Mouse (Mus musculus) kidney, postnatal 0 days (tissue): ENCODE measurements around the gene 4930432K21Rik. TPM values are rescaled to one million over a fixed set of nuclear protein-coding genes. Genes with fewer than 3 reads are reported as not detected.
A peak's percentile ranks its signal among the peaks of the same experiment; 100 is the strongest.

Source experiments
- ATAC-seq: fragments of 200-750 bp; cut with Nextera tagmentation; replicated peaks from 2 replicates; pipeline ENCODE4 v1.8.0; 2017; ENCODE audit warnings: low read depth, moderate number of reproducible peaks, moderate TSS enrichment, moderate library complexity; ENCODE audit not compliant: low FRiP score
- DNase-seq: peaks from one replicate; pipeline ENCODE4 v3.0.0-alpha.2; 2016; ENCODE audit warnings: low spot score
- H3K27ac ChIP-seq: fragments of 300-500 bp; sonication (generic); 2 replicates; pipeline ENCODE4 v1.5.1; 2014; ENCODE audit warnings: mild to moderate bottlenecking
- H3K27me3 ChIP-seq: fragments of 300-500 bp; sonication (generic); 2 replicates; pipeline ENCODE4 v1.6.1; 2014; ENCODE audit warnings: low read length, mixed read lengths; ENCODE audit not compliant: insufficient read depth
- H3K36me3 ChIP-seq: fragments of 300-500 bp; sonication (generic); 2 replicates; pipeline ENCODE4 v1.6.1; 2014; ENCODE audit warnings: low read length, mixed read lengths; ENCODE audit not compliant: insufficient read depth
- H3K4me1 ChIP-seq: fragments of 300-500 bp; sonication (generic); replicated peaks from 2 replicates; pipeline ENCODE4 v1.6.1; 2014; ENCODE audit warnings: antibody characterized with exemption, low read length, mixed read lengths; ENCODE audit not compliant: insufficient read depth
- H3K4me2 ChIP-seq: fragments of 300-500 bp; sonication (generic); 2 replicates; pipeline ENCODE4 v1.6.1; 2014; ENCODE audit warnings: mild to moderate bottlenecking, low read length, moderate library complexity, mixed read lengths
- H3K4me3 ChIP-seq: fragments of 300-500 bp; sonication (generic); replicated peaks from 2 replicates; pipeline ENCODE4 v1.5.1; 2014; ENCODE audit warnings: low read depth, low read length
- H3K9ac ChIP-seq: fragments of 300-500 bp; sonication (generic); 2 replicates; pipeline ENCODE4 v1.6.1; 2014; ENCODE audit warnings: low read depth, low read length
- H3K9me3 ChIP-seq: fragments of 300-500 bp; sonication (generic); replicated peaks from 2 replicates; pipeline ENCODE4 v1.6.1; 2016; ENCODE audit warnings: low read length, inconsistent platforms, mixed read lengths
- CTCF ChIP-seq: IDR thresholded peaks from 2 replicates; pipeline ENCODE4 v1.5.1; 2016; ENCODE audit warnings: antibody characterized with exemption, low read depth, mild to moderate bottlenecking, moderate library complexity
- WGBS: fragments of 180-500 bp; shearing (Covaris S2); extraction: QIAGEN DNeasy Blood & Tissue Kit; methylation state at CpG from one replicate; pipeline ENCODE4 v1.1.7; 2014; 5-methylcytosine and 5-hydroxymethylcytosine counted together
- polyA plus RNA-seq: library from polyadenylated mRNA; unstranded; fragments of >200 nt; fragmentation: Nextera tagmentation; extraction: Ambion mirVana; gene quantifications from 2 replicates; pipeline ENCODE4 v1.2.1, GENCODE M21; 2015

4930432K21Rik gene
- polyA plus RNA-seq = 1.3 and 1.6 TPM in 2 replicates

DNA sequence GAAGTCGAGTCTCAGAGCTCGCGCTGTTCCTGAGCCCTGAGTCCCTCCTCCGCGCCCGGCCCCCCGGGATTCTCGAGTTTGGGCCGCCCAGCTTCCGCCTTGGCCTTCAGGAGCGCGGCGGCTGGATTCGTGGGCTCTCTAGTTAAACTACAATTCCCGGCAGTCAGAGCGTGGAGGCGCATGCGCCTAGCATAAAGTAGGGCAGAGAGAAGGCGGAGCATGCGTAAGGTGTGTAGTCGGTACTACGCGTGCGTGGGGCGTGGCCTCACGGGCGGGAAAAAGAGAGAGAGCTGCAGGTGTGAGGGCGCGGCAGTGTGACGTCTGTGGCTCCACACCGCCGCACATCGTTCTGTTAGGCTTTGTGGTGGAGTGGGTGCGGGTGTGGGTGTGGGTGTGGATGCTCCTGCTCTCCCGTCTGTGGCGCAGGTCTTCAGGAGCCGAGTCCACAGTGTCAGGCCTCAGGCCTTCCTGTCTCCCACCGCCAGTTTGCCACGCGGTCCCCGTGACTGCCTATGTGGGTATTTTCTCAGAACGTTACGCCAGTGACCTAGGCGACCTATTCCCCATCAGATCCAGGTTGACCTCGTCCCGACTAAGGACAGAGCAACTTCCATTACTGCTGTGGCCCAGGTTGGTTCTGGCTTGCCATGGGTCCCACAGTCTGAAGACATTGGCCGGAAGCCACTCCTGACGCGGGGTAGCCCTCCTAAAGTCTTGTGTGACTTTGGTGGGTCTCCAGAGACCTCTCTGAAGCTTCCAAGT, at the start of gene 4930432K21Rik, which contains the start of gene Cc2d1a:
4930432K21Rik (plus strand) TSS at position 257 of the 762 bp plus-strand sequence.
Cc2d1a (minus strand) TSS at position 168 of the 762 bp plus-strand sequence.
- TF ChIP-seq CTCF = 0 out of 2 replicates have a peak, but pooled peaks have one; percentile 7
- 19% methylated on average over 48 of the region's 49 CpGs for WGBS
- DNase-seq (peak; percentile 98), ATAC-seq (peak; percentile 89)
- Histone ChIP-seq H3K27me3 (no peaks in the 10 kb centered on the region), H3K36me3 (peaks cover 11% of the 10 kb centered on the region; the same call in 1 of the 2 replicates), H3K27ac (peak within 1 kb of the TSS; percentile 60; the same call in 1 of the 2 replicates), H3K4me2 (peak within 1 kb of the TSS; percentile 93), H3K9ac (peak within 1 kb of the TSS; percentile 77), H3K4me1 (peaks cover 10% of the 10 kb centered on the region; the same call in 1 of the 2 replicates), H3K9me3 (no peaks in the 10 kb centered on the region), H3K4me3 (peak within 1 kb of the TSS; percentile 62)

DNA sequence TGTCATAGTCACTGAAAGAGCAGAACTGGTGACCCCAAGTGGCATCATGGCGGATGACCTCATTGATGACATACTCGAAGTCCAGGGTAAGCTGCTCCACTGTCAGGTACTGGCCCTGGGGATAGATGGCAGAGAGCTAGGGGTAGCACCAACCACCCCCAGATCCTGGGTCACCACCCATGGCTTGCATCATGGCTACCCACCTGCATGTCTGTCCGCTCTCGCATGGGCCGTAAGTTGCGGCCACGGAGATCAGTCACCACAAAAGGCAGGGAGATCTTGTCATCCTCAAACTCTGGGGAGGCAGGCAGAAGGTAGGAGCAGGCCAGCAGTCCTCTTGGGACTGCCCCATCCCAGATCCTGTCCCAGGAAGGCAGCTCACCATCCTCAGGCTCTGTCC, 49.4 kb upstream of the 4930432K21Rik start:
- no peaks in the 10 kb centered on the region for H3K27me3 ChIP-seq
- no peaks in the 10 kb centered on the region for H3K9me3 ChIP-seq
- H3K36me3 ChIP-seq = peaks cover 47% of the 10 kb centered on the region
- no peak overlapping the region for H3K4me3 ChIP-seq
- 93% methylated on average over 7 of the region's 7 CpGs for WGBS
- no peak overlapping the region for H3K4me2 ChIP-seq
- no peak for TF ChIP-seq CTCF
- no peak overlapping the region for H3K9ac ChIP-seq
- no peak overlapping the region for H3K27ac ChIP-seq
- ATAC-seq (no peak), DNase-seq (no peak)
- H3K4me1 ChIP-seq = peaks cover 7% of the 10 kb centered on the region

DNA sequence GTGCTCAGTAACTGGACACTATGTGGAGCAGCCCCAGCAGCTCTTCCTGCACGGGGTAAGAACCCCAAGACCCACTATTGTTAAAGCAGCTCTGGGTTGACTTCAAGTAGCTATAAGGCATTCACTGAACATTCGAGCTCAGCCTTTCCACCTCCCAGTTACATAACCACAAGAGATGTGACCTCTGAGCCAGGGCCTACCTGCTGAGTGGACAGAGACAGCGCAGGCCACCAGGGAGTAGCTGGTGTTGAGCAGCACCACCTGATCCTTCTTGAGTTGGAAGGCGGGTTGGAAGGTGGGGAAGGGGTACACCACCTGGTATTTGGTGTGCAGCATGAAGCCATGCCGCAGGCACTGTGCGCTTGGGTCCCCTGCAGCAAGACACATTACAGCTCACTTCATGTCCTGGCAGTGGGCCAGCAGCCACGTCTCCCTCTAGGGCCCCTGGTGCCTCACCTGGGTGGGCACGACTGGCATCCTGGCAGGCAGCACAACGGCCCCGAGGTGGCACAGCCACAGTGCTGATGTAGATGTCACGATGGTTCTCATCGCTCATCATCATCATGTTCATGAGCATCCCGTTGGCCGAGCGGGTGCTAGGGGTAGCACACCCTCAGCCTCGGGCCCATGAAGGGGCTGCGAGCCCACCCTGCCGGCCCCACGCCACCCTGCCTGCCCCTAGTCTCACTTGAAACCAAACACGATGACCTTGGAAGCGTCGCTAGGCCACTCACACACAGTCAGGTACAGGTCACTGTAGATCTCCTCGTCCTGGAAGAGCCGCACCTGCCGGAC, 46.2 kb upstream of the 4930432K21Rik start:
- Histone ChIP-seq H3K4me3 (no peak overlapping the region), H3K36me3 (peaks cover 23% of the 10 kb centered on the region), H3K27me3 (no peaks in the 10 kb centered on the region), H3K4me2 (no peak overlapping the region), H3K27ac (no peak overlapping the region), H3K4me1 (peaks cover 14% of the 10 kb centered on the region), H3K9ac (no peak overlapping the region), H3K9me3 (no peaks in the 10 kb centered on the region)
- DNase-seq (no peak), ATAC-seq (no peak)
- TF ChIP-seq CTCF = no peak
- WGBS = 89% methylated on average over 25 of the region's 25 CpGs

DNA sequence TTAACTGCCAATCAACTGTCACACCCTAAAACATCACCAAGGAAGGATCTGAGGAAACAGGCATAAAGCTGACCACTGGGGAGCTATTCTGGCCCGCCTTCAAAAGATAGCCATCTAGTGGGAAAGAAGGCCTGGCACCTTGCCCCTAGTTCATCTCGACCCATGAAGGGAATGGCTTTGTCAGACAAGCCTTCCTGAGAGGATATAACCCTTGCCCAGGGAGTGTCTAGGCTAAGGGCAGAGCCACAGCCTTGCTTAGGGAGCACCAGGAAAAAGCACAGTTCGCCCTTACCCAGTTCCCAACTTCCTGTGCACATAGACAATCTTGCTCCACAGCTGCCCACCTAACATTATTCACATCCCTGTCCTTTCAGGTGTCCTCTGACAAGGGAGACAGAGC, 44.2 kb upstream of the 4930432K21Rik start:
- Histone ChIP-seq H3K27ac (peak overlapping the region; percentile 31; the same call in 1 of the 2 replicates), H3K27me3 (no peaks in the 10 kb centered on the region), H3K4me2 (peak overlapping the region; percentile 76), H3K4me3 (peak overlapping the region; percentile 73), H3K36me3 (0 out of 2 replicates have a peak, but pooled peaks cover 7% of the 10 kb centered on the region), H3K4me1 (peaks cover 14% of the 10 kb centered on the region), H3K9me3 (no peaks in the 10 kb centered on the region), H3K9ac (peak overlapping the region; percentile 77; the same call in 1 of the 2 replicates)
- DNase-seq = peak; percentile 16
- ATAC-seq = no peak
- no peak for TF ChIP-seq CTCF
- 35% methylated on average over 3 of the region's 3 CpGs for WGBS

DNA sequence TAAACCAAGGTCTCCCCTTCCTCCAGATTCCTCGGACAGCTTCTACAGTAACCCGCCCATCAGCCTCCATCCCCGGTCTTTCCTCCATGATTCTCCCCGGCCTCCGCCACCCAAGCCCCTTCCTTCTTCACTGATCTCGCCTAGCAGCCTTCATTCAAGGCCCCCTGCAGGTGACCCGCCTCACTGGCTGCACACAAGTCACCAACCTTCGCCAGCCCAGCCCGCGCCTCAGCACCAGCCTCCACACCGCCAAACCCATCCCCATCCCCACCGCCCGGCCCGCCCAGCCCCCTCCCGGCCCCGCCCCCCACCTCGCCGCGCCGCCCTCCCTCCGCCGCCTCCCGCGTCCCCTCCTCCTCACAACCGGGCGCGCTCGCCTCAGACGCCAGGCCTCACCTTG, 43.6 kb upstream of the 4930432K21Rik start:
- DNase-seq = peak; percentile 83
- peak overlapping the region; percentile 76 for H3K4me2 ChIP-seq
- ATAC-seq = peak; percentile 79

More for the DNA sequence above, 43.6 kb upstream of the 4930432K21Rik start:
- Histone ChIP-seq H3K36me3 (0 out of 2 replicates have a peak, but pooled peaks cover under 1% of the 10 kb centered on the region), H3K4me3 (peak overlapping the region; percentile 73), H3K27ac (peak overlapping the region; percentile 86), H3K9me3 (no peaks in the 10 kb centered on the region), H3K27me3 (no peaks in the 10 kb centered on the region), H3K9ac (peak overlapping the region; percentile 77), H3K4me1 (peaks cover 14% of the 10 kb centered on the region)
- peak; percentile 52 for TF ChIP-seq CTCF
- under 1% methylated on average over 28 of the region's 29 CpGs for WGBS
